Mouse (Mus musculus) neural tube, embryonic 13.5 days (tissue): ENCODE results near the gene Fam214b. TPM values are rescaled to one million over a fixed set of nuclear protein-coding genes. Genes with fewer than 3 reads are reported as not detected.

ENCODE experiments used
- ATAC-seq: fragments of 200-750 bp; cut with Nextera tagmentation; 2 replicates; pipeline ENCODE4 v1.8.0; 2017; ENCODE audit warnings: low read depth, mild to moderate bottlenecking, moderate TSS enrichment, moderate library complexity
- H3K27ac ChIP-seq: fragments of 300-500 bp; sonication (generic); replicated peaks from 2 replicates; pipeline ENCODE4 v1.5.1; 2015; ENCODE audit warnings: moderate library complexity, mild to moderate bottlenecking, inconsistent platforms
- H3K27me3 ChIP-seq: fragments of 300-500 bp; sonication (generic); 2 replicates; pipeline ENCODE4 v1.6.1; 2015; ENCODE audit warnings: mild to moderate bottlenecking, inconsistent platforms
- H3K36me3 ChIP-seq: fragments of 300-500 bp; sonication (generic); 2 replicates; pipeline ENCODE4 v1.6.1; 2015; ENCODE audit warnings: mild to moderate bottlenecking, inconsistent platforms
- H3K4me1 ChIP-seq: fragments of 300-500 bp; sonication (generic); replicated peaks from 2 replicates; pipeline ENCODE4 v1.6.1; 2015; ENCODE audit warnings: inconsistent platforms
- H3K4me2 ChIP-seq: fragments of 300-500 bp; sonication (generic); 2 replicates; pipeline ENCODE4 v1.6.1; 2015; ENCODE audit warnings: inconsistent platforms, mild to moderate bottlenecking, moderate library complexity
- H3K4me3 ChIP-seq: fragments of 300-500 bp; sonication (generic); 2 replicates; pipeline ENCODE4 v1.5.1; 2015; ENCODE audit warnings: mild to moderate bottlenecking, inconsistent platforms
- H3K9ac ChIP-seq: fragments of 300-500 bp; sonication (generic); 2 replicates; pipeline ENCODE4 v1.6.1; 2015; ENCODE audit warnings: moderate library complexity, mild to moderate bottlenecking, inconsistent platforms
- H3K9me3 ChIP-seq: fragments of 300-500 bp; sonication (generic); 2 replicates; pipeline ENCODE4 v1.6.1; 2016; ENCODE audit warnings: inconsistent platforms
- WGBS: fragments of 180-500 bp; shearing (Covaris S2); methylation state at CpG from one replicate; pipeline ENCODE4 v1.1.7; 2015; 5-methylcytosine and 5-hydroxymethylcytosine counted together
- polyA plus RNA-seq: library from polyadenylated mRNA; unstranded; fragments of >200 nt; fragmentation: Nextera tagmentation; extraction: Ambion mirVana; gene quantifications from 2 replicates; pipeline ENCODE4 v1.2.1, GENCODE M21; 2015

Fam214b gene
- polyA plus RNA-seq, result 28.4 and 29.9 TPM in 2 replicates

DNA sequence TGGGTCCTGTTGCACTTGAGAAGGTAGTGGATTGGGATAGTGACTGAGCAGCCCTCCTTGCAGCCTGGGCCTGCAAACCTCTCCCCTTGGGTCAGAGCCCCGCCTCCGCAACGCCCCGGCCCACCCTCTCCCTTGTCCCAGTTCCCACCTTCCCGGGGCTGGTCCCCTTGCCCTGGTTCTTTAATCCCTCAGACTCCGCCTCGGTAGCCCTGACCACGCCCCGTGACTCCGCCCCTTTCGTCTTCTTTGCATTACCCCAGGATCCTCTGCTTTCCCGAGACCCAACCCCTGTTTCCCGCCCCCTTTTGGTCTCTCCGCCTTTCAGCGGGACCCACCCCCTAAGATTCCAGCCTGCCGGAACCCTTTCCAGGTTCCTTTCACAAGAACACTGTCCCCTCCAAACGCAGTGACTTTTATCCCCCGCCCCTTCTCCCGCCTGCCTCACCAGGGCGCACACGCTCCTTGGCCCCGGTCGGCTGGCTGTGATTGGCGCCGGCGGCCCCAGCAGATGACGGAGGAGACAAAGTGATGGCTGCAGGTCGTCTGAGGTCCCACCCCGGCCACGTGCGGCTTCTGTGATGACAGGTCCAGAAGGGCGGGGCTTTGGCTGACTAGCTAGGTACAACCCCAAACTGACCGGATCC, at the start of gene Fam214b:
TSS of gene Fam214b (minus strand) at position 562 of the 644 bp plus-strand sequence.
- under 1% methylated on average over 33 of the region's 33 CpGs for WGBS
- H3K9ac ChIP-seq, result peak within 1 kb of the TSS; percentile 75
- peak within 1 kb of the TSS; percentile 93 for H3K27ac ChIP-seq
- no peaks in the 10 kb centered on the region for H3K9me3 ChIP-seq
- H3K4me3 ChIP-seq, result peak within 1 kb of the TSS; percentile 55
- H3K36me3 ChIP-seq, result no peaks in the 10 kb centered on the region
- peak within 1 kb of the TSS; percentile 72 for H3K4me2 ChIP-seq
- no peaks in the 10 kb centered on the region for H3K27me3 ChIP-seq
- ATAC-seq, result peak; percentile 87
- H3K4me1 ChIP-seq, result peaks cover 36% of the 10 kb centered on the region

DNA sequence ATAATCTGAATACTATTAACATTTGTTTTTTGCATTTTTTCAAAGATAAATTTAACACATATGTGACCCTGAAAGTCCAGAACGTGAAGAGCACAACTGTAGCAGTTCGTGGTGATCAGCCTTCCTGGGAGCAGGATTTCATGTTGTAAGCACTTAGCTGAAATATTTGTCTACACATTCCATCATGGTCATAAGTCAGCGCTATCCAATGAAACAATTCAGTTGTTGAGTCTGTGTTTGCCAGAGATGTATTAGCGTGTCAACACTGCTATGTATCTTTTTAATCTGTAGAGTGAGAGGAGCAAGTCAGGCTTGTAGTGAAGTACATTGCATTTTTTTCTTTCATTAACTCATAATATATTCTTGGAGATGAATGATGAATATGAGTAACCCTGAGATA, 45.2 kb upstream of the Fam214b start:
- no peaks in the 10 kb centered on the region for H3K9me3 ChIP-seq
- no peak overlapping the region for H3K4me3 ChIP-seq
- H3K27ac ChIP-seq, result no peak overlapping the region
- no peak for ATAC-seq
- H3K9ac ChIP-seq, result no peak overlapping the region
- no peak overlapping the region for H3K4me2 ChIP-seq
- no peaks in the 10 kb centered on the region for H3K4me1 ChIP-seq
- 93% methylated on average over 4 of the region's 4 CpGs for WGBS
- H3K36me3 ChIP-seq, result no peaks in the 10 kb centered on the region
- no peaks in the 10 kb centered on the region for H3K27me3 ChIP-seq

DNA sequence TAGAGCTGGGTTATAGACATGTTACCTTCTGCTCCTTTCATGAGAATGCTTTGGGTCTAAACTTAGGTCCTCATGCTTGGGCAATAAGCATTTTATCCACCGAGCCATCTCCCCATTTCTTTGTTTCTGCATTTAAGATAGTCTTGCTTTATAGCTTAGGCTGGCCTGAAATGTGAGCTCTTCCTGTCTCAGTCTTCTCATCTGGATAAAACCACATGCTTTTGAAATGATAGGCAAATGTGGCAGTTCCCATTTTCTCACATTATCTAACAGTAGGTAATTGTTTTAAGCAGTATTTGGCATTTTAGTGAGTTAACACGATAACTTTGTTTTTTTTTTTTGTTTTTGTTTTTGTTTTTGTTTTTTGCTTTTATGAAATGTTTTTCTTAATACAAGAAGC, 43.9 kb upstream of the Fam214b start:
- Histone ChIP-seq H3K27ac (no peak overlapping the region), H3K4me1 (no peaks in the 10 kb centered on the region)
- 89% methylated on average over 2 of the region's 2 CpGs for whole genome bisulfite sequencing

DNA sequence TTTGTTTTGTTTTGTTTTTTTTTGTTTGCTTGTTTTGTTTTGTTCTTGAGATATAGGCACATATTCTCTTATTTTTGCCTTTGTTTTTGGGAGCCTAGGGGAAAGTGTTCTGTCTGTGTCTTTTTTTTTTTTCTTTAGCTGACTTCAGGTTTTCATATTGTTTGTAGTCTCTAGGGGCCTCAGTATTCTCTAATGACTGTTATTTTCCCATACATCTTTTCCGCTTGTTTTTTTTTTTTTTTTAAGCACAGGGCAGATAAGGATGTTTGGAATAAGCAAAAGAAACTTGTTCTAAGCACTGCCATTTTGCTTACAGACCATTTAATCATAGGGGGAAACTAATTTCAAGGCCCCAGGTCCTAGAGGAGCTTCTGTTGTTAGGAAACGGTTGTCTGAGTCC, 36.4 kb upstream of the Fam214b start:
- Histone ChIP-seq H3K27me3 (no peaks in the 10 kb centered on the region), H3K9me3 (no peaks in the 10 kb centered on the region), H3K4me2 (no peak overlapping the region), H3K4me1 (no peaks in the 10 kb centered on the region), H3K4me3 (no peak overlapping the region), H3K36me3 (no peaks in the 10 kb centered on the region), H3K9ac (no peak overlapping the region), H3K27ac (no peak overlapping the region)
- ATAC-seq, result no peak
- WGBS, result 80% methylated on average over 2 of the region's 2 CpGs

More for the DNA sequence above, 43.9 kb upstream of the Fam214b start:
- no peak for ATAC-seq
- H3K27me3 ChIP-seq, result no peaks in the 10 kb centered on the region
- no peak overlapping the region for H3K4me2 ChIP-seq
- no peaks in the 10 kb centered on the region for H3K9me3 ChIP-seq
- no peak overlapping the region for H3K4me3 ChIP-seq
- no peaks in the 10 kb centered on the region for H3K36me3 ChIP-seq
- no peak overlapping the region for H3K9ac ChIP-seq

DNA sequence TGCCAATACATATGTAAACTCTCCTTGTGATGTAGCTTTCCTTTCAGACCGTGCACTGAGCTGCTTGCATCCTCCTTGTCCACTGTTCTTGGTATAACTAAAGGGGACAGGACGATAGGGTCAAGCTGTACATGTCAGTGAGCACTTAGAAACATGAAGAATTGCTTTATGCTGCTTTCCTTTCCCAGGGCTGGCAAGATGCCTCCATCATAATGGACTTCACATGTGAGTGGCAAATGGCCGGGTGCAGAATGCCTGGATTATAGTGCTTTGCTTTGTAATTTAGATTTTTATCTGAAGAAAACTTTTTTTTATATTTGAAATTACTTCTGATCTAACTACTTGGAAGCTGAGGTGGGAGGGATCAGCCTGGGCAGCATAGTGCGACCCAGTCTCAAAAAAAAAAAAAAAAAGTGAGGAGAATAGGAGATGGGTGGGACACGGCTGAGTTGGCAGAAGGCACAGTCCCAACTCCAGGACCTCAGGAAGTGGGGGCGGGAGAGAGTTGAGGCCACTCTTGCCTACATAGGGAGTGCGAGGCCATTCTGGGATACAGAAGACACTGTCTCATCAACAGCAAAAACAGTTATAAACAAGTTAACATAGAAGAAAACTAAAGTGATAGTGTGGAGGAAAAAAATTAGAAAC, 32.2 kb upstream of the Fam214b start:
- no peaks in the 10 kb centered on the region for H3K27me3 ChIP-seq
- H3K36me3 ChIP-seq, result no peaks in the 10 kb centered on the region
- H3K9me3 ChIP-seq, result no peaks in the 10 kb centered on the region
- ATAC-seq, result no peak
- WGBS, result 71% methylated on average over 7 of the region's 7 CpGs
- H3K4me3 ChIP-seq, result no peak overlapping the region
- H3K4me1 ChIP-seq, result no peaks in the 10 kb centered on the region
- H3K9ac ChIP-seq, result no peak overlapping the region
- H3K27ac ChIP-seq, result no peak overlapping the region
- no peak overlapping the region for H3K4me2 ChIP-seq

DNA sequence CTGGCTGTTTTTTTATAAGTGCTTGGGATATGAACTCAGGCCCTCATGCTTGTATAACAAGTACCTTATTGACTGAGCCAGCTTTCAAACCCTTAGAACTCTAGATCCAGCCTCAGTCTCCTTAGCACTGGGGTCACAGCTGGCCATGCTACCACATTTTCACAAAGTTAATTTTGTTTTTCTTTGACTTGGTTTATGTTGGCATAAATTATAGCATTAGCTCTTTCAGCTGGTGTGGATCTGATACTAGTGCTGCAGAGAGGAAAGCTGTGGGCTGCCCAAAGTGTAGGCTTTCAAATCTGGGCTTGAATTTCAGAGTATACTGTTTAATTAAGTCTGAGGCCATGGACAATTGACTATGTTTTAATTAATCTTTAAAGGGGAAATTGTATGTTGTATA, 28.9 kb upstream of the Fam214b start:
- Histone ChIP-seq H3K27ac (no peak overlapping the region), H3K36me3 (no peaks in the 10 kb centered on the region), H3K9ac (no peak overlapping the region), H3K4me2 (no peak overlapping the region), H3K9me3 (no peaks in the 10 kb centered on the region), H3K27me3 (no peaks in the 10 kb centered on the region), H3K4me3 (no peak overlapping the region), H3K4me1 (no peaks in the 10 kb centered on the region)
- no peak for ATAC-seq

DNA sequence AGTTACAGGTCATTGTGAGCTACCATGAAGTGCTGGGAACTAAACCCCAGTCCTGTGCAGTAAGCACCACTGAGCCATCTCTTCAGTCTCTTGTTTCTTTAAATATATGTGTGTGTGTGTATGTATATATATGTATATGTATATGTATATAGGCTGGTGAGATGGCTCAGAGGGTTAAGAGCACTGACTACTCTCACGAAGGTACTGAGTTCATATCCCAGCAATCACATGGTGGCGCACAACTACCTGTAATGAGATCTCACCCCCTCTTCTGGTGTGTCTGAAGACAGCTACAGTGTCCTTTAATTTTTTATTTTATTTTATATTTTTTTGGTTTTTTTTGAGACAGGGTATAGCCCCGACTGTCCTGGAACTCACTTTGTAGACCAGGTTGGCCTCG, 19.5 kb upstream of the Fam214b start:
- H3K27ac ChIP-seq, result no peak overlapping the region
- WGBS, result 97% methylated on average over 4 of the region's 4 CpGs
- no peaks in the 10 kb centered on the region for H3K9me3 ChIP-seq
- H3K36me3 ChIP-seq, result no peaks in the 10 kb centered on the region
- H3K9ac ChIP-seq, result no peak overlapping the region
- ATAC-seq, result no peak
- H3K4me1 ChIP-seq, result no peaks in the 10 kb centered on the region
- no peaks in the 10 kb centered on the region for H3K27me3 ChIP-seq
- no peak overlapping the region for H3K4me3 ChIP-seq
- no peak overlapping the region for H3K4me2 ChIP-seq

DNA sequence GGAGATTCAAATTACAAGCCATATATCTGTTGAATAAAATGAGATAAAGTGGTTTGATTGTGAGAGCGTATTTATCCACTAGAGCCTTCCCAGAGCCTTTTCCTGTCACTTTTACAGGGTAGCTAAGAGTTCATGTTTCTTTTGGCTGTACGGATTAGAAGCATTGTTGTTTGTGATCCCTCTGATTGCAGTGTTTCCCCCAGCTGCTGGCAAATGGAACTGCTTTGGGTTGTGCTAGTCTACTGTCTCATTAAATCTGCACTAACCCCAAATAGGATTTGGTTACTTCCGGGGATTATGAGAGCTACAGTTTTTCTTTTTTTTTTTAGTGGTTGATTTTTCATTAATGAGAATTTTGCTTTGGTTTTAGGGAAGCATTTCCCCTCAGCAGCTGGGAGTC, 14.3 kb upstream of the Fam214b start:
- no peaks in the 10 kb centered on the region for H3K36me3 ChIP-seq
- H3K9ac ChIP-seq, result no peak overlapping the region
- peaks cover 11% of the 10 kb centered on the region; the same call in 1 of the 2 replicates for H3K4me1 ChIP-seq
- 70% methylated on average over 3 of the region's 3 CpGs for WGBS
- H3K9me3 ChIP-seq, result no peaks in the 10 kb centered on the region
- no peak for ATAC-seq
- peak overlapping the region; percentile 69 for H3K4me2 ChIP-seq
- no peaks in the 10 kb centered on the region for H3K27me3 ChIP-seq
- no peak overlapping the region for H3K27ac ChIP-seq
- H3K4me3 ChIP-seq, result no peak overlapping the region

DNA sequence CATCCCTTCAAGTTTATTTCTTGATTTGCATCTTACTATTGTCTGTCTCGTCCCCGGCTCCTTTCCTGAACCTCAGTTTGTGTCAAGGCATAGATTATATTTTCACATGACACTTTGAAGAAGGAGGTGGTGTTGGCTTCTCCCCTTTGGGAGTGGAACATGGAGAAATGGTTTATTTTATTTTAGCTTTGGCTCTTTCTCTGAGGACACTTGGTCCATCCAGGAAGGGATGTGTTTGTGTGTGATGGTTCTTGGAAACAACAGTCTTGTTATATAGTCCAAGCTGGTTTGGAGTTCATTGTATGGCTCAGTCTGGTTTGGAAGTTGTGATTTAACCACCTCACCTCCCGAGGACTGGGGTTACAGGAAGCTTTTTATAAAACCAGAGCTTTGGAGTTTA, 13.7 kb upstream of the Fam214b start:
- peak overlapping the region; percentile 63 for H3K4me3 ChIP-seq
- no peak overlapping the region; the same call in 1 of the 2 replicates for H3K27ac ChIP-seq
- 43% methylated on average over 3 of the region's 3 CpGs for WGBS
- peak overlapping the region; percentile 69 for H3K4me2 ChIP-seq
- peak overlapping the region; percentile 80 for H3K9ac ChIP-seq
- H3K9me3 ChIP-seq, result no peaks in the 10 kb centered on the region
- ATAC-seq, result no peak
- no peaks in the 10 kb centered on the region for H3K27me3 ChIP-seq
- H3K36me3 ChIP-seq, result no peaks in the 10 kb centered on the region
- peaks cover 11% of the 10 kb centered on the region; the same call in 1 of the 2 replicates for H3K4me1 ChIP-seq

DNA sequence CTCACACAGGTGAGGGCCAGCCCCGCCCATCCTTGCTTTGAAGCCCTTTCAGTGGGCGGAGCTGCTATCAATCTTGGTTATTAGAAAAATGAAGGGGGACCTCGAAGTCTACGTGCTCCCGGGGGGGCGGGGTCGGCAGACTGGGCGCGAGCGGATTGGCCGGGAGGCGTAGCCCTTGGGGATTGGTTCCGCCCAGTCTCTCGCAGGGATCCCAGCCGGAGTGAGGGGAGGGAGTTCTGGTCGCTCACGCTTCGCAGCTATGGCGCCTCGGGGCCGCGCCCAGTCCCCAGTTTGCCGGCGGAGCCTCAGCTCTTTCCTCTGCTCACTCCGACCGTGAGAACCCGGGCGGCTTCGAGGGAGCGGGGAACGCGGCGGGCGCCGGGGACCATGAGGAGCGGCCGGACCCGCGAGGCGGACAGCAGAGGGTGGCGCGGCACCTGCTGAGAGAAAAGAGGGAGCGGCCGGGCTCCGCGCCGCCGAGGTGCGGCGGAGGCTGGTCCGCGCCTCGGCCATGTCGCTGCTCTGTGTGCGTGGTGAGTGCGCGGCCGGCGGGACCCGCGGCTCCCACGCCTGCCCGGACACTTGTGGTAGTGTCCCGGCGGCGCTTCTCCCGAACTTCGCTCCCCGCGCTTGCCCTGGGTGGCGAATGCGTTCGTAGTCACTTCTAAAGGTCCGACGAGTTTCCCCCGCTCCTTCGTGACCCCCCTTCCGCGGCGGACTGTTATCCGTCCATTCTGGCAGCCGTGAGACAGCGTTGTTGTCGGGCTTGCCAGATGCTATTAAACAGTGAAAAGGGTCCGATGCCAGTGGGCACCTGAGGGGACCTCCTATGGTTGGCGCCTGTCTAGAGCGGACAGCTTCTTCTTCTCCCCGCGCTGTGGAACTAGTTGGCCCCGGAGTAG, 13.0 kb upstream of the Fam214b start, which contains the start of gene Unc13b:
TSS of gene Unc13b (plus strand) at position 201 of the 902 bp plus-strand sequence.
- WGBS, result under 1% methylated on average over 73 of the region's 90 CpGs
- Histone ChIP-seq H3K4me3 (peak within 1 kb of the TSS; percentile 63), H3K4me1 (peaks cover 11% of the 10 kb centered on the region; the same call in 1 of the 2 replicates), H3K27ac (peak within 1 kb of the TSS; percentile 80), H3K9me3 (no peaks in the 10 kb centered on the region), H3K9ac (peak within 1 kb of the TSS; percentile 80), H3K27me3 (no peaks in the 10 kb centered on the region), H3K4me2 (peak within 1 kb of the TSS; percentile 69), H3K36me3 (no peaks in the 10 kb centered on the region)
- peak; percentile 98 for ATAC-seq

DNA sequence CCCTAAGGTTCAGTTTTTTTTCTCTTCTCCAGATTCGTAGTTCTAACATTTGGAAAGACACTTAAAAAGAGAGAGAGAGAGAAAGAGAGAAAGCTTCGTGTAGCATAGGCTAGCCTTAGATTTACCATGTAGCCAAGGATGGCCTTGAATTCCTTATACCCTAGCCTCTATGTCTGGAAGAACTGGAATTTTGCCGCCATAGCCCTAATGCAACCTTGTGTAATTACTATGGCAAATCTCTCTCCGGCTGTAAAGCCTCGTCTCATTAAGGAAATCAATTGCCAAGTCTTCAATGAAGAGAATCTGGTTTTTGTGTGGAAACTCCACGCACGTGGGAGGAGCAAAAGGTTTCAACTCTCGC, 12.4 kb upstream of the Fam214b start:
- Histone ChIP-seq H3K9ac (0 out of 2 replicates have a peak overlapping the region, but pooled peaks have one; percentile 80), H3K27ac (peak overlapping the region; percentile 80; the same call in 1 of the 2 replicates), H3K4me2 (peak overlapping the region; percentile 69), H3K4me3 (peak overlapping the region; percentile 63), H3K4me1 (peaks cover 11% of the 10 kb centered on the region; the same call in 1 of the 2 replicates), H3K9me3 (no peaks in the 10 kb centered on the region), H3K27me3 (no peaks in the 10 kb centered on the region), H3K36me3 (no peaks in the 10 kb centered on the region)
- WGBS, result 19% methylated on average over 8 of the region's 8 CpGs
- no peak; the same call in 1 of the 2 replicates for ATAC-seq

DNA sequence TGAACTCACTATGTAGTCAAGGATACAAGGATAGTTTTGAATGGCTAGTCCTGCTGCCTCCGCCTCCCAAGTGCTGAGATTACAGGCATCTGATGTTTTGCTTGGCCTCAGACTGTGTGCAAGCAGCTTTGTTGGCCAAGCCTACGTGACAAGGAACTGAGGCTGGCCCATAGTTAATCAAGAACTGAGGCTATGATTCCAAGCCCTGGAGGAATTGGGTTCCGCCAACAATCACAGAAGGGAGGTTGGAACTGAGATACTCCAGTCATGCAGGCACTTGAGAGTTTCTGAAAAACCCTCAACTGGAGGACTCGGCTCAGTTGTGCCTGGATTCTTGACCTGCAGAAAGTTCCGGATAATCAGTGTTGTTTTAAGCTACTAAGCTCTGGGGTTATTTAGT, 11.6 kb upstream of the Fam214b start:
- no peak overlapping the region for H3K27ac ChIP-seq
- ATAC-seq, result no peak
- no peak overlapping the region for H3K4me3 ChIP-seq
- H3K27me3 ChIP-seq, result no peaks in the 10 kb centered on the region
- H3K4me1 ChIP-seq, result peaks cover 11% of the 10 kb centered on the region; the same call in 1 of the 2 replicates
- H3K36me3 ChIP-seq, result no peaks in the 10 kb centered on the region
- H3K9me3 ChIP-seq, result no peaks in the 10 kb centered on the region
- H3K4me2 ChIP-seq, result no peak overlapping the region
- no peak overlapping the region for H3K9ac ChIP-seq
- 90% methylated on average over 5 of the region's 5 CpGs for WGBS
